Comparison of ENCODE assay signal across 9 mouse cellular contexts in the genomic region with DNA sequence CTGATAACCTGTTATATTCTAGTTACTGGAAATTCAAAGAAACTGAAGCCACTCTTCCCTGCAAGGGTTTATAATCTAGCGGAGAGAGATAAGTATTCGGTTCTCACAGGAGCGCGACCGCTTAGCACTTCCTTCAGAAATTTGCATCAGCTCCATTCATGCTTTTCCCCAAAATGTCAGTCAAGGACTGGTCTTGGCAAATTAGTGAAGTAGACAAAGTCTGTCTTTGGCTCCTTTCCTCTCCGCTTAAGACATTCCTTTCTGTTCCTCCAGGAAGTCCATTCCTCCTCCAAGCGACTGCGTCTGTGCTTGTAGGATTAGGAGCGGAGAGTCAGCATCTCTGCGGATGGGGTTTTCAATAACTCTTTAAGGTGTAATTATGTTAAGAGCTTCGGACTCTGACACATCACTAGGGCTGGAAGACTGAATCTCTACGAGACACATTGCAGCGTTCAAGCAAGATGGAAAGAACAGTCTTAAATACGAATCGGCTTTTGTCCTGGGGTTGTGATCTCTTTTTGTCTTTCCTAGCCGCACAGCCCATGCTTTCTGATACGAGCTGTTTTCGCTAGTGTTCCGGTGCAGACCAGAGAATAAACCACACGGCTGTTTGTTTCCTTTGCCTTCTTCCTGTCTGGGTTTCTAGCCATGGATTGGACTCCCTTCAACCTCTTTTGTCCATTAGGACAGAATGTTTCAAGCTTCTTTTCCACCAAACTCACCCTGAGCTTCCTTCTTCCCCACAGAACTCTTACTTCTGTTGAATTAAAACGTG.
A peak's percentile ranks its signal among the peaks of the same experiment; 100 is the strongest.
DNase-seq lines count a peak whose midpoint lies in the region; ATAC-seq and TF ChIP-seq lines count a peak whose summit lies in the region.
"Had no signal": no experiment of that assay in that cellular context is flagged by ENCODE, and none has a peak within 500 bp of the region (broad histone marks: within the 10 kb centered on the region; RNA-seq: fewer than 3 reads in every experiment).

No protein-coding gene starts in this region.

- no peaks in the 10 kb centered on the region for H3K27me3 ChIP-seq in heart, adult 2 months (ENCODE audit: control insufficient read depth, insufficient read depth, low read length)
- H3K27me3 ChIP-seq in liver, embryonic 16.5 days (ENCODE audit: control insufficient read depth, insufficient read depth, low read depth, low read length), result no peaks in the 10 kb centered on the region

- peak; percentile 81 for DNase-seq in heart, adult 11 months
- no peak for DNase-seq in heart, adult 2 months
- peak; percentile 23 for DNase-seq in thymus, postnatal 0 days (ENCODE audit: low spot score)
- DNase-seq in thymus, postnatal 36 days, result no peak
- no peak for DNase-seq in right cerebral cortex, postnatal 14 days
- no peak for DNase-seq in gastrocnemius, adult 8-10 months (ENCODE audit: low spot score in 2 of 2)
- DNase-seq in left cerebral cortex, adult 8-10 months (ENCODE audit: low spot score in 2 of 2), result no peak

- no peaks in the 10 kb centered on the region for H3K36me3 ChIP-seq in heart, adult 2 months (ENCODE audit: control insufficient read depth, insufficient read depth, low read length)
- H3K36me3 ChIP-seq in liver, embryonic 16.5 days (ENCODE audit: control insufficient read depth, insufficient read depth), result no peaks in the 10 kb centered on the region
- H3K36me3 ChIP-seq: heart, embryonic 10.5 days had no signal

- no peak for TF ChIP-seq POLR2A in heart, adult 2 months (IDR thresholded peaks at IDR 0.05; ENCODE audit: insufficient read depth, low read depth, low read length)

- 40% methylated on average over 21 of the region's 21 CpGs for WGBS in heart, adult 2 months
- 17% methylated on average over 21 of the region's 21 CpGs for WGBS in liver, embryonic 16.5 days (ENCODE audit: insufficient replicate concordance)

- H3K9ac ChIP-seq in heart, adult 2 months (ENCODE audit: low read depth, low read length), result no peak overlapping the region; the same call in 1 of the 2 replicates
- H3K9ac ChIP-seq in liver, embryonic 16.5 days (ENCODE audit: low read depth, low read length), result 0 out of 2 replicates have a peak overlapping the region, but pooled peaks have one; percentile 1

- TF ChIP-seq CTCF in heart, adult 2 months (IDR thresholded peaks at IDR 0.05), result no peak

- H3K4me3 ChIP-seq in heart, adult 2 months, result no peak overlapping the region
- H3K4me3 ChIP-seq in liver, embryonic 16.5 days (ENCODE audit: low read depth, low read length), result peak overlapping the region; percentile 28
- H3K4me3 ChIP-seq: heart, embryonic 10.5 days had no signal

- no peaks in the 10 kb centered on the region for H3K9me3 ChIP-seq in liver, embryonic 16.5 days (replicated peaks; ENCODE audit: control insufficient read depth, low read length)
- H3K9me3 ChIP-seq: heart, embryonic 10.5 days had no signal

- no peaks in the 10 kb centered on the region for H3K79me2 ChIP-seq in heart, adult 2 months (replicated peaks; ENCODE audit: control insufficient read depth, insufficient read depth, low read length)

- peak overlapping the region; percentile 46 for H3K4me2 ChIP-seq in liver, embryonic 16.5 days (ENCODE audit: low read depth, low read length)

- no peak overlapping the region for H3K27ac ChIP-seq in heart, adult 2 months
- no peak overlapping the region for H3K27ac ChIP-seq in liver, embryonic 16.5 days (ENCODE audit: low read length)
- H3K27ac ChIP-seq: heart, embryonic 10.5 days had no signal

- no peak for TF ChIP-seq EP300 in heart, adult 2 months (IDR thresholded peaks at IDR 0.05; ENCODE audit: insufficient read depth, low read depth, low read length)

- ATAC-seq in liver, embryonic 16.5 days (ENCODE audit: low read depth), result no peak

- peaks cover 2% of the 10 kb centered on the region; the same call in 1 of the 2 replicates for H3K4me1 ChIP-seq in heart, adult 2 months (ENCODE audit: control insufficient read depth, insufficient read depth, low read length)
- H3K4me1 ChIP-seq in liver, embryonic 16.5 days (ENCODE audit: control insufficient read depth, low read depth, low read length), result peaks cover 7% of the 10 kb centered on the region
- H3K4me1 ChIP-seq: heart, embryonic 10.5 days had no signal

- intact Hi-C loops in heart, adult 2 months (cut with DNase I), result no loop called here

Comparison
In these comparisons a context has a peak if more than half of its experiments do, and no peak if none do; other contexts are left out.
1. DNase-seq: peak in heart, adult 11 months (single experiment) and thymus, postnatal 0 days (single experiment); none in heart, adult 2 months (0 of 2), thymus, postnatal 36 days (0 of 2), right cerebral cortex, postnatal 14 days (single experiment), gastrocnemius, adult 8-10 months (0 of 2) and left cerebral cortex, adult 8-10 months (0 of 2).